Mouse (Mus musculus): ENCODE data around the gene C130050O18Rik.

GRCm38 (mm10) chr5:139418633-139419032 lies 13.6 kb downstream of the C130050O18Rik start:
- TF ChIP-seq CTCF (IDR thresholded peaks at IDR 0.05 in 2 of 3, conservative IDR thresholded peaks at IDR 0.05 in 1 of 3; ENCODE audit: control insufficient read depth in 1 of 3, insufficient read depth in 1 of 3, low read depth in 2 of 3, low read length in 3 of 3, poor library complexity in 1 of 3, severe bottlenecking in 1 of 3), result no peak
- TF ChIP-seq ZNF384 (IDR thresholded peaks at IDR 0.05; ENCODE audit: low read depth, low read length), result no peak
- no peak for TF ChIP-seq MXI1 (IDR thresholded peaks at IDR 0.05; ENCODE audit: low read depth, low read length)
- no peak for TF ChIP-seq POLR2A (IDR thresholded peaks at IDR 0.05; ENCODE audit: control insufficient read depth in 1 of 2, insufficient read depth in 1 of 2, low read depth in 1 of 2, low read length in 2 of 2, poor library complexity in 1 of 2)
- TF ChIP-seq TCF12 (IDR thresholded peaks at IDR 0.05; ENCODE audit: low read depth, low read length), result no peak
- no peak for TF ChIP-seq EP300 (IDR thresholded peaks at IDR 0.05; ENCODE audit: low read depth in 1 of 2, low read length in 2 of 2)
- TF ChIP-seq MAX (IDR thresholded peaks at IDR 0.05; ENCODE audit: low read length), result no peak
- TF ChIP-seq E2F4 (IDR thresholded peaks at IDR 0.05; ENCODE audit: borderline replicate concordance, low read depth, low read length), result no peak
- TF ChIP-seq SIN3A (IDR thresholded peaks at IDR 0.05; ENCODE audit: low read length), result no peak
- no peak for TF ChIP-seq POLR2AphosphoS2 (IDR thresholded peaks at IDR 0.05; ENCODE audit: low read length)
- TF ChIP-seq TAL1 (IDR thresholded peaks at IDR 0.05; ENCODE audit: low read length), result no peak
- TF ChIP-seq ZC3H11A (IDR thresholded peaks at IDR 0.05; ENCODE audit: low read depth, low read length), result no peak
- no peak for TF ChIP-seq USF2 (IDR thresholded peaks at IDR 0.05; ENCODE audit: borderline replicate concordance in 1 of 2, insufficient read depth in 1 of 2, low read depth in 1 of 2, low read length in 2 of 2)
